ENCODE assay signal across 8 mouse cellular contexts in the genomic region with DNA sequence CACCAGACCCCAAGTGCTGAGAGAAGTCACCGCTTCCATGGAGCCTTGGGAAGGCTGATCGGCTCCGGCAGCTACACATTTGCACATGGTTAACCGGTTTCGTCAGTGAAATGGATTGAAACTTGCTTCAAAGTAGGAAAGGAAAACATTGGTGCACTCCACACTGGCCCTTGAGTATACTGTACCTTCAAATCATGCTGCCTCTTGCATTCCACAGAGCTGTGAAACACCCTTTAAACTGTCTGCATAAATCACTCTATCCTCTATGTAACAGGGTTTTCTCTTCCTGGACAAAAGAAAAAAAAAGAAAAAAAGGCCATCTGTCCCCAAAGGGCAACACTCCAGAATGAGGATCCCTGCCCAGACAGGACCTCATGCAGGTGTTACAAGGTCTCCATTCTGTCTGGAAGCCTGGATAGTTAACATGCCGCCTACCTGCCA. TPM values are rescaled to one million over a fixed set of nuclear protein-coding genes. Genes with fewer than 3 reads are reported as not detected.
DNase-seq lines count a peak whose midpoint lies in the region; ATAC-seq lines count a peak whose summit lies in the region.
"Had no signal": no experiment of that assay in that cellular context is flagged by ENCODE, and none has a peak within 500 bp of the region (broad histone marks: within the 10 kb centered on the region; RNA-seq: fewer than 3 reads in every experiment).

No protein-coding gene starts in this region.

- no peak for ATAC-seq in limb, embryonic 11.5 days (ENCODE audit: insufficient number of reproducible peaks, low FRiP score, low TSS enrichment, low read depth)
- no peak for ATAC-seq in stomach, embryonic 14.5 days (ENCODE audit: insufficient number of reproducible peaks, insufficient read depth, low FRiP score, low read depth)
- no peak for ATAC-seq in megakaryocyte-erythroid progenitor cell, adult 5-6 weeks (replicated peaks; ENCODE audit: low FRiP score, low TSS enrichment, poor library complexity, severe bottlenecking)

- peak overlapping the region; percentile 43; the same call in 1 of the 2 replicates for H3K4me2 ChIP-seq in limb, embryonic 11.5 days (ENCODE audit: low read depth, severe bottlenecking)
- no peak overlapping the region for H3K4me2 ChIP-seq in stomach, embryonic 14.5 days (replicated peaks; ENCODE audit: low read depth, low read length)

- H3K4me3 ChIP-seq in limb, embryonic 11.5 days (ENCODE audit: low read depth, low read length), result no peak overlapping the region
- no peak overlapping the region for H3K4me3 ChIP-seq in stomach, embryonic 14.5 days (ENCODE audit: low read depth, low read length)
- H3K4me3 ChIP-seq: liver, embryonic 13.5 days had no signal

- no peaks in the 10 kb centered on the region for H3K9me3 ChIP-seq in limb, embryonic 11.5 days (ENCODE audit: control insufficient read depth, low read length)
- H3K9me3 ChIP-seq in stomach, embryonic 14.5 days (ENCODE audit: control insufficient read depth, low read depth, low read length), result no peaks in the 10 kb centered on the region
- H3K9me3 ChIP-seq: liver, embryonic 13.5 days had no signal

- no peaks in the 10 kb centered on the region for H3K27me3 ChIP-seq in limb, embryonic 11.5 days (ENCODE audit: control insufficient read depth, insufficient read depth, low read length)
- no peaks in the 10 kb centered on the region for H3K27me3 ChIP-seq in stomach, embryonic 14.5 days (ENCODE audit: control insufficient read depth, insufficient read depth, low read length)

- 53% methylated on average over 6 of the region's 6 CpGs for WGBS in limb, embryonic 11.5 days
- 65% methylated on average over 6 of the region's 6 CpGs for WGBS in stomach, embryonic 14.5 days

- H3K36me3 ChIP-seq in limb, embryonic 11.5 days (ENCODE audit: control insufficient read depth, insufficient read depth, low read length), result no peaks in the 10 kb centered on the region
- H3K36me3 ChIP-seq in stomach, embryonic 14.5 days (ENCODE audit: control insufficient read depth, insufficient read depth, low read length), result no peaks in the 10 kb centered on the region
- H3K36me3 ChIP-seq: liver, embryonic 13.5 days had no signal

- peaks cover 13% of the 10 kb centered on the region for H3K4me1 ChIP-seq in limb, embryonic 11.5 days (ENCODE audit: control insufficient read depth, insufficient read depth, low read length)
- H3K4me1 ChIP-seq in stomach, embryonic 14.5 days (ENCODE audit: control insufficient read depth, insufficient read depth, low read length), result peaks cover 12% of the 10 kb centered on the region

- DNase-seq in left cerebral cortex, postnatal 4 days, result peak; percentile 21
- no peak for DNase-seq in left cerebral cortex, adult 9 months (ENCODE audit: low spot score in 2 of 2)
- DNase-seq in embryo, embryonic 10.5 days (ENCODE audit: low spot score), result peak; percentile 14
- no peak for DNase-seq in limb, embryonic 11.5 days (ENCODE audit: low spot score)
- DNase-seq in right cerebral cortex, postnatal 4 days, result no peak
- DNase-seq: liver, embryonic 13.5 days had no signal

- intact Hi-C loops in left cerebral cortex, postnatal 4 days (cut with DNase I), result no loop called here

- no peak overlapping the region for H3K9ac ChIP-seq in limb, embryonic 11.5 days (ENCODE audit: low read length)
- no peak overlapping the region for H3K9ac ChIP-seq in stomach, embryonic 14.5 days (replicated peaks; ENCODE audit: low read depth, low read length)
- H3K9ac ChIP-seq: liver, embryonic 13.5 days had no signal

- H3K27ac ChIP-seq in limb, embryonic 11.5 days (replicated peaks; ENCODE audit: low read depth, low read length), result 0 out of 2 replicates have a peak overlapping the region, but pooled peaks have one; percentile 3
- H3K27ac ChIP-seq in stomach, embryonic 14.5 days (ENCODE audit: low read length), result peak overlapping the region; percentile 75
- H3K27ac ChIP-seq: liver, embryonic 13.5 days had no signal

RNA-seq across cellular contexts. Expression of gene Arid1b, which starts 48.8 kb away (rescaled TPM):
- 100 to 1,000 TPM; 103 to 107 TPM for total RNA-seq in left cerebral cortex, postnatal 4 days (2021)
- polyA plus RNA-seq in limb, embryonic 11.5 days (2014; fragmentation: Nextera tagmentation; extraction: Ambion mirVana), result 14.8 and 18.5 TPM in 2 replicates
- 21.0 and 22.6 TPM in 2 replicates for polyA plus RNA-seq in stomach, embryonic 14.5 days (2014; fragmentation: Nextera tagmentation; extraction: Ambion mirVana)
- 28.8 and 29.2 TPM in 2 replicates for total RNA-seq in megakaryocyte-erythroid progenitor cell, adult 5-6 weeks (2014; fragmentation: Nextera tagmentation)
- 9.2 and 17.7 TPM in 2 replicates for total RNA-seq in megakaryocyte-erythroid progenitor cell, adult 5-6 weeks (2017)

Comparison
In these comparisons a context has a peak if more than half of its experiments do, and no peak if none do; other contexts are left out.
1. DNase-seq: peak in left cerebral cortex, postnatal 4 days (single experiment) and embryo, embryonic 10.5 days (single experiment); none in left cerebral cortex, adult 9 months (0 of 2), limb, embryonic 11.5 days (single experiment) and right cerebral cortex, postnatal 4 days (single experiment).